Mouse (Mus musculus): ENCODE data around the gene Vsig10l. TPM values are rescaled to one million over a fixed set of nuclear protein-coding genes. Genes with fewer than 3 reads are reported as not detected.

The Vsig10l gene
- 1 to 10 TPM; 1.7 TPM for total RNA-seq (2021)
- long read RNA-seq, experiment 1, partial matches to known transcripts: 1 of 1 reads
- long read RNA-seq, experiment 1, other reads (novel, unspliced or antisense): 0 of 1 reads
- long read RNA-seq, experiment 2, partial matches to known transcripts: 1 of 1 reads
- long read RNA-seq, experiment 2, other reads (novel, unspliced or antisense): 0 of 1 reads

GRCm38 (mm10) chr7:43462851-43463250 lies at the start of gene Vsig10l:
TSS of gene Vsig10l (plus strand) at chr7:43463151.
- DNase-seq: no peak
- intact Hi-C loops (cut with DNase I): no loop called here

GRCm38 (mm10) chr7:43417298-43417697 lies 45.7 kb upstream of the Vsig10l start:
- intact Hi-C loops (cut with DNase I): no loop called here
- DNase-seq: no peak

- peak; percentile 76 to 78 for DNase-seq
- intact Hi-C loops (cut with DNase I): loop anchor here (1.0 kb wide), 1 partner anchor 43 kb away; no protein-coding TSS in a partner anchor
Observed at GRCm38 (mm10) chr7:43422995-43423617, 39.8 kb upstream of the Vsig10l start.

GRCm38 (mm10) chr7:43423991-43424625 lies 38.8 kb upstream of the Vsig10l start:
- DNase-seq: no peak
- intact Hi-C loops (cut with DNase I): loop anchor here (1.0 kb wide), 1 partner anchor 42 kb away; no protein-coding TSS in a partner anchor

- intact Hi-C loops (cut with DNase I): no loop called here
- no peak for DNase-seq
Observed at GRCm38 (mm10) chr7:43427406-43427805, 35.5 kb upstream of the Vsig10l start, which contains the start of gene Lim2. TSS of gene Lim2 (plus strand) at chr7:43427670.

DNA sequence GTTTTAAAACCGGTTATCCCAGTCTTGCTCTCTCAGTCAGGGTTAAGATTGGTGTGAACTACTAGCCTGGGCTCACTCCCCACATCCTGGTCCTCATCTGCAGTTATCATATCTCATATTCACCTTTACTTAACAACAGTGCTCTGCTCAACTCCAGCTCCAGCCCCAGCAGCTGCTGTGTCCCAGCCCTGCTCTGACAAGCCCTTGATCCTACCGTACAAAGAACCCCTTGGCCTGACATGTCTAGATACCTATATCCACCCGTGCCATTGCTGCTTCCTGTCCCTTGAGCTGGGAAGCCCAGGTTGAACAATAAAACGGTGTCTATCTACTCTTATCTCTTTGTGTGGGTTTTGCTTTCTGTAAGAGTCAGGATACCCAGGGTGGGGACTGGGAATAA lies 33.5 kb upstream of the Vsig10l start:
- intact Hi-C loops (cut with DNase I): no loop called here
- DNase-seq: no peak

- intact Hi-C loops (cut with DNase I): no loop called here
- no peak for DNase-seq
Observed at GRCm38 (mm10) chr7:43432891-43433290, 30.1 kb upstream of the Vsig10l start.

GRCm38 (mm10) chr7:43434676-43435075 lies 28.3 kb upstream of the Vsig10l start:
- intact Hi-C loops (cut with DNase I): no loop called here
- DNase-seq: no peak

DNA sequence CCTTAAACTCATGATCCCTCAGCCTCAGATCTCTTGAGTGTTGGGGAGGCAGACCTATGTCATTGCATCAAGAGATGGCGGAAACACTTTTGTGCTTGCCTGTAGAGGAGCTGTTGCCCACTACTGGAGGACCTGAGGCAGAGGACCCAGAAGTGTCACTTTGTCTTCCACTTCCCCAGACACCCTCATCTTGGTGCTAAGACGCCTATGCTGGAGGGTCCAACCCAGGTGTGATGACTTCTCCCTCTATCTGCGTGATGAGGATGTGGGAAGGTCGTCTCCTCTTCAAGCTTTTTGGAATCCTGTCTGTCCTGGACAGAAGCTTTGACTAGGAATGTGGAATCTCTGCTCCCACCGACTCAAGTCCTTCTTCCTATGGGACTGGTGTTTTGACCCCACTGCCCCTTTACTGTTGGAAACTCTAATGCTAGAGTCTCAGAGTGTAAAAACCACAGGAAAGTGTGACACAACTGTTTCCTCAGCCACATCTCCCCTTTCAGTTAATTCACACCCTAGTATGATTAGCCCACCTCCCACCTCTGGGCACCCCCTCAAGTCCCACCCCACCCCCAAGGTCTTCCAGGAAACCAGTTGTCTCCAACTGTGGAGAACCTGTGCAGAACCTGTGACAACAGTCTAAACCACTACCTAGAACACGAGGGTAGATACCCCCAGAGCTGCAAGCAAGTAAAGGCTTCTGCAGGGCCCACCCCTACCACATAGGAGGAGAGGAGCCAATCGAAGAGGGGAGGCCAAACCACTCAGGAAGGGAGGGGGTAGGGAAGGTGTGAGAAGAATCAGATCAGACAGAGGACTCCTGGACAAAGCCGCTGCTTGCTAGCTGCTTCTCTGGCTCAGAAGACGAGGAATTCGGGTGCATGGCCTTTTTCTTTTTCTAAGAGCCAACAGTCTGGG lies 26.4 kb upstream of the Vsig10l start, which contains the start of gene Nkg7:
Gene Nkg7 (plus strand): TSS at position 733 of the 915 bp plus-strand sequence.
- intact Hi-C loops (cut with DNase I): no loop called here
- no peak for DNase-seq

DNA sequence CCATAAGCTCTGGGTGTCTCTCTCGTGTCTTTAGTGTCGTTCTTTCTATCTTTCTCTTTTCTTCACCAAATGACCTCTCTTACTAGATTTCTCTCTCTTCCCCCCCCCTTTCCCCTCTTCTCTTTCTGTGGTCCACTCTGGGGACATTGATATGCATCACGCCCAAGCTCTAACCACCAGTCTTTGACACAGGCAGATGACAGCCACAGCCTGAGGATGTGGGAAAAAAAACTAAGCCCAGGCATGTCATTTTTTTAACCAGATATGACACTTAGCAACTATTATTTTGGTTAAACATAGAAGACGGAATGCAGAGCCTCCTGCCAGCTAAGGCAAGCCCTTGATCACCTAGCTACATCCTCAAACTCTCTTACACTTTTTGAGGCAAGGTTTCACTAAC lies 24.3 kb upstream of the Vsig10l start:
- DNase-seq: no peak
- intact Hi-C loops (cut with DNase I): no loop called here

DNA sequence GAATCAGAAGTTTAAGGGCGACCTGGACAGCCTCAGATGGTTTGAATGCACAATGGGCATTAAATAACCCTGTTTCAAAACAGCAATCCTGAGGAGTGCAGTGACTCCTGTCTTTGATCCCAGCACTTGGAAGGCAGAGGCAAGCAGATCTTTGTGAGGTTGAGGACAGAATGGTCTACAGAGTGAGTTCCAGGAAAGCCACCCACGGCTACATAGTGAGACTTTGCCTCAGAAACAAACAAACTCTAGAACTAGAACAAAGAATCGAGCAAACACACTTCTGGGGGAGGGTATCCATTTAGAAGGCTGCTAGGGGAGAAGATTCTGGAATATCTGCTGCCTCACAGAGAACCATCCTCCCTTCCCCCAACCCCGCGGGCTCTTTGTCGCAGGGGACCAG lies 22.5 kb upstream of the Vsig10l start, which contains the start of gene Cldnd2:
Gene Cldnd2 (plus strand): TSS at position 301 of the 400 bp plus-strand sequence.
- no peak for DNase-seq
- intact Hi-C loops (cut with DNase I): loop anchor here (10.0 kb wide), 1 partner anchor 136 kb away; no protein-coding TSS in a partner anchor

DNA sequence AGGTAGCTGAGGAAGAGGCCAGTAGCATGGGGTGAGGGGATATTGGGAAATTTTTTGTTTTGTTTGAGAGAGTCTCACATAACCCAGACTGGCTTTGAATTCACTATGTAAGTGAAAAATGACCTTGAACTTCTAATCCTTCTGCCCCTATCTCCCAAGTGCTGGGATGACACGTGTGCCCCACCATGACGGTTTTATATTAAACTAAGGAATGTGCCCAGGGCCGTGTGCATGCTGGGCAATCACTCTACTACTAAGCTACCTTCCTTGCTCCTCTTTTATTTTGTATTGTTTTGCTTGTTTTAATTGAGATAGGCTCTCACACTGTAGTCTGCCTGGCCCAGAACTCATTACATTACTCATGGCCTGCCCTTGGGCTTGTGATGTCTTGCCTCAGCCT lies 21.9 kb upstream of the Vsig10l start:
- no peak for DNase-seq
- intact Hi-C loops (cut with DNase I): loop anchor here (10.0 kb wide), 1 partner anchor 136 kb away; no protein-coding TSS in a partner anchor

DNA sequence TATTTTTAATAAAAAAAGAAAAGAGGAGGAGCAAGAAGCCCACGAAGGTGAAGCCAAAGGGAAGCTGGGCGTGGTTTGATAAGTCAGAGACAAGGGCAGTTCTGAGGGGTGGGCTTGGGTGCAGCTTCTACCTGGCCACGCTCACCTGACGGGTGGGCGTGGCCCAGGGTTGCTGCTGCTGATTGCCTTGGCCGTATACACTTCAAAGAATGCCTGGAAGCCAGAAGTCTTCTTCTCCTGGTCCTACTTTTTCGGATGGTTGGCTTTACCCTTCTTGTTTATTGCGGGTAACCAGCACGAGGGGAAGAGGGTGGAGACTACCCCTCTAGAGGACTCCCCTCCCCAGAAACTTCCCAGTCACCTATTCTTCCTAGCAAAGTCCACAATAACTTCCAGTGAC lies 20.3 kb upstream of the Vsig10l start:
- DNase-seq: no peak
- intact Hi-C loops (cut with DNase I): loop anchor here (10.0 kb wide), 1 partner anchor 138 kb away; no protein-coding TSS in a partner anchor

DNA sequence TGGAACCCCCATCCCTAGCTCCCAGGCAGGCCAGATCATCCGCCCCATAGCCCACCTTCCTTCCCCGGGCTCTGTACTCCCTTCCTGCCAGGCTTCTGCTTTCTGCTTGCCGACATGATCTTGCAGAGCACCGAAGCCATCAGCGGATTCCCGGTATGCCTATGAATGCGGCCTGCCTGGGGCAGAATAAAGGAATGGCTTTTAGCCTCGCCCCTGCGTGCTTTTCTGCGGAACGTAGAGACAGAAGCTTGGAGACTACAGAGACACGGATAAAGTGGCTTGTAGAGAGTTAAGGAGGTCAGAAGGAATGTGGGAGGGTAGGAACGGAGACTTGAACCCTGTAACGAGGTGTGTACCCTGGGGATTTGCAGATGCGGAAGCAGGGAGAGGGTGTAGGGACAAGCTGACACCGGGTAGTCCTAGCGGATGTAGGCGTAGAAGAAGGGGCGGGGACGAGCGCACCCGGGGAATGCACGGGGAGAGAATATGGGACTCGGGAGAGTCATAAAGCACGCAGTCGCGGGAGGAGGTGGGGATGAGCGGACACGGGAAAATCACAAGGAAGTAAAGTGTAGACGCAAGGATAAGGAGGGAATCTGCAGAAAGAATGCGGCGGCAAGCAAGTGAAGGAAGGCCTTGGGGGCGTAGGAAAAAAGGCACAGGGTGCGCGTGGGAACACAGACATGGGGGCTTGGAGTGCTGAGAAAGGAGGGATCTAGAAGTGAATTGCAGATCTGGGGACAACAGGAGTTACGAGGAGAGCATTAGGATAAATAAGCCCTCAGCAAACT lies 19.6 kb upstream of the Vsig10l start:
- peak; percentile 71 to 75 for DNase-seq
- intact Hi-C loops (cut with DNase I): loop anchor here (10.0 kb wide), 1 partner anchor 139 kb away; no protein-coding TSS in a partner anchor

GRCm38 (mm10) chr7:43443917-43444293 lies 19.0 kb upstream of the Vsig10l start, which contains the start of the genes Etfb and Gm45233:
TSS of gene Etfb (plus strand) at chr7:43444083.
TSS of gene Gm45233 (plus strand) at chr7:43444128.
- peak; percentile 89 to 93 for DNase-seq
- intact Hi-C loops (cut with DNase I): loop anchor here (10.0 kb wide), 1 partner anchor 139 kb away; no protein-coding TSS in a partner anchor

DNA sequence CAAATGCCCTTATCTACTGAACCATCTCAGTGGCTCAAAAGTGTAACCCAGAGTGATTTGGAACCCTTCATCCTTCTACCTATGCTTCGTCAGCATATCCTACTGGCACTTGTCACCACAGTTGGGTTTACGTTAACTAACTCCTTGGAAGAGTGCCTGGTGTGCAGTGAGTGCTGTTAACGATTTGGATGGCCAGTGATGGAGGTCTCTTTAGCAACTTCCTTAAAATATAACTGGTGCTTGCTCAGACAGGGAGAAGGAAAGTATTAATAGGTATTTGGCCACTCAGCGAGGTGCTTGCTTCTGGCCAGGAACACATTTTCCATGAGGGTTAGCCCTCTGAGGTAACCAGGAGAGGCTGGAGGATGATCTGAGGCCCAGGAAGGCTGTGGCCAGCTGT lies 15.2 kb upstream of the Vsig10l start:
- DNase-seq: no peak
- intact Hi-C loops (cut with DNase I): loop anchor here (10.0 kb wide), 1 partner anchor 143 kb away; no protein-coding TSS in a partner anchor

GRCm38 (mm10) chr7:43448246-43448645 lies 14.7 kb upstream of the Vsig10l start:
- no peak for DNase-seq
- intact Hi-C loops (cut with DNase I): loop anchor here (10.0 kb wide), 1 partner anchor 143 kb away; no protein-coding TSS in a partner anchor

- DNase-seq: no peak
- intact Hi-C loops (cut with DNase I): loop anchor here (10.0 kb wide), 1 partner anchor 145 kb away; no protein-coding TSS in a partner anchor
Observed at GRCm38 (mm10) chr7:43449811-43450210, 13.1 kb upstream of the Vsig10l start.

DNA sequence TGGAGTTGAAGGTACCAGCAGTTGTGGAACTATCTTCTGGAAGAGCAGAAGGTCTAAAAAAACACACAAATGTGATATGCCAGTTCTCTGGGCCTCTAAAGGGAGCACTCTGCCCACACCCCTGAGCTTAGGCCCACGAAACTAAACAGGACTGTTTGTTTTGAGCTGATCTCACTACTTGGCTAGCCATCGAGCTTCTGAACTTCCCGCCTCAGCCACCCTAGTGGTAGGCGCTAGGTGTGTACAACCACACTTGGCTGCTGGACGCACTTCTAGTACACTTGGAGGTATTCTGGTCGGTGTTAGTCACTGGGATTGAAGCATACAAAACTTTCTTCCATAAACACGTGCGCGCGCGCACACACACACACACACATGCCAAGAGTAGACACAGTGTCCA lies 11.2 kb upstream of the Vsig10l start:
- intact Hi-C loops (cut with DNase I): no loop called here

More for the DNA sequence above, 11.2 kb upstream of the Vsig10l start:
- no peak for DNase-seq

All from gastrocnemius, postnatal 36 days (tissue).